Mouse (Mus musculus): Measurements from ENCODE around the gene Rem2.
A peak's percentile ranks its signal among the peaks of the same experiment; 100 is the strongest.

Gene Rem2

GRCm38 (mm10) chr14:54475941-54476844 is at the start of gene Rem2:
Gene Rem2, plus strand, starts transcription at chr14:54476100.
- DNase-seq (ENCODE audit: extremely low read depth, low read depth), result no peak

- DNase-seq (ENCODE audit: extremely low read depth, low read depth), result peak; percentile 94
These were observed 49.1 kb upstream of the Rem2 start, which contains the start of gene Mrpl52 for GRCm38 (mm10) chr14:54426689-54427398. Gene Mrpl52, plus strand, starts transcription at chr14:54426909.

GRCm38 (mm10) chr14:54427696-54428095 is 48.2 kb upstream of the Rem2 start:
- no peak for DNase-seq (ENCODE audit: extremely low read depth, low read depth)

- DNase-seq (ENCODE audit: extremely low read depth, low read depth), result no peak
These were observed 47.5 kb upstream of the Rem2 start for GRCm38 (mm10) chr14:54428421-54428820.

- no peak for DNase-seq (ENCODE audit: extremely low read depth, low read depth)
These were observed 46.4 kb upstream of the Rem2 start for GRCm38 (mm10) chr14:54429332-54430093.

GRCm38 (mm10) chr14:54430406-54431145 is 45.3 kb upstream of the Rem2 start:
- no peak for DNase-seq (ENCODE audit: extremely low read depth, low read depth)

- DNase-seq (ENCODE audit: extremely low read depth, low read depth), result no peak
These were observed 44.4 kb upstream of the Rem2 start, which contains the start of gene Mmp14 for GRCm38 (mm10) chr14:54431334-54432077. Gene Mmp14, plus strand, starts transcription at chr14:54431612.

GRCm38 (mm10) chr14:54432078-54432836 is 43.6 kb upstream of the Rem2 start:
- DNase-seq (ENCODE audit: extremely low read depth, low read depth), result no peak

GRCm38 (mm10) chr14:54432837-54433830 is 42.8 kb upstream of the Rem2 start:
- DNase-seq (ENCODE audit: extremely low read depth, low read depth), result no peak

- no peak for DNase-seq (ENCODE audit: extremely low read depth, low read depth)
These were observed 41.9 kb upstream of the Rem2 start for GRCm38 (mm10) chr14:54433941-54434531.

- no peak for DNase-seq (ENCODE audit: extremely low read depth, low read depth)
These were observed 40.5 kb upstream of the Rem2 start for GRCm38 (mm10) chr14:54435194-54435918.

- DNase-seq (ENCODE audit: extremely low read depth, low read depth), result no peak
These were observed 36.7 kb upstream of the Rem2 start for GRCm38 (mm10) chr14:54439155-54439554.

GRCm38 (mm10) chr14:54439610-54440009 is 36.3 kb upstream of the Rem2 start:
- no peak for DNase-seq (ENCODE audit: extremely low read depth, low read depth)

- DNase-seq (ENCODE audit: extremely low read depth, low read depth), result no peak
These were observed 35.4 kb upstream of the Rem2 start for GRCm38 (mm10) chr14:54440538-54440937.

- no peak for DNase-seq (ENCODE audit: extremely low read depth, low read depth)
These were observed 34.5 kb upstream of the Rem2 start for GRCm38 (mm10) chr14:54441365-54441764.

GRCm38 (mm10) chr14:54442548-54442947 is 33.4 kb upstream of the Rem2 start:
- no peak for DNase-seq (ENCODE audit: extremely low read depth, low read depth)

GRCm38 (mm10) chr14:54443196-54443595 is 32.7 kb upstream of the Rem2 start:
- DNase-seq (ENCODE audit: extremely low read depth, low read depth), result no peak

Measured in MEL-GATA-1-ER (cell line).